Mouse (Mus musculus) yolk sac, embryonic 10.5 days (tissue): ENCODE data around the gene Marveld1.
A peak's percentile ranks its signal among the peaks of the same experiment; 100 is the strongest.

Experiments used
- DNase-seq: peaks from one replicate; pipeline ENCODE4 v3.0.0-alpha.2; 2017; ENCODE audit warnings: low spot score

Marveld1 gene

GRCm38 (mm10) chr19:42170025-42170969 lies 23.1 kb downstream of the Marveld1 start:
- peak; percentile 91 for DNase-seq

DNA sequence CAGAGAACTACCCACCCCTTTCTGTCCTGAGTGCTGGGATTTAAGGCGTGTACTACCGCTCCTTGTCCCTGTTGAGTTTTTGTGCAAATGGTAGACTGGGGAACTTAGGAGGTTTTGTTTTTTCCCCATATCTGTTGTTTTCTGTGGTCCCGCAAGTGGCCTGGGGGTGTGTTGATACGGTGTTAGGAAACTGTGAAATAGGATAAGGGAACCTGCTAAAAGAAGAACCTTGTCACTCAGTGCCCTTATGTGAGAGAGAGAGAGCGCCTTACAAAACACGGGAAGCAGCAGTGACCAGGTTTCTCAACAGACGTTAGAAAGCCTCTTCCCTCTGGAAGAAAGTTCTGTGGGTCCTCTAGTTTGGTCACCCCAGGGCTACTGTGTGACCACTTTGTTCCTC lies 29.6 kb downstream of the Marveld1 start:
- DNase-seq = no peak

DNA sequence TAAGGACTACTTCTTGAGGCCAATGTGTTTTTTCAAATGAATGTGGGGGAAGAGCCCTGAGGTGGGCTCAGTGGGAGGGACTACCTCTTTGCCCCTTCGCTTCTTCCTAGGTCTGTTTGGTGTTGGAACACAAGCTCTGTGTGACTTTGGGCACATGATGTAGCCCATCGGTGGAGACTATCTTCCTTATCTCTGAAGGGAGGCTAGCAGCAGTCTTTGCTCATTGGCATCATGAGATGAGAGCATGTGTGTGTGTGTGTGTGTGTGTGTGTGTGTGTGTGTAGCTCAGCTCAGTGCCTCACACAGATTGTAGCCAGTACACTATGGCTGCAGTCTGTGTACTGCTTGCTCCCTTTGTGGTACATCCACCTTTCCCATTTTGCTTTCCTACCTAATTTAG lies 30.3 kb downstream of the Marveld1 start:
- DNase-seq = no peak

- DNase-seq = no peak
Measured at GRCm38 (mm10) chr19:42179356-42179755, 32.2 kb downstream of the Marveld1 start.

- no peak for DNase-seq
Measured at GRCm38 (mm10) chr19:42182673-42183072, 35.5 kb downstream of the Marveld1 start.

GRCm38 (mm10) chr19:42189735-42190134 lies 42.5 kb downstream of the Marveld1 start:
- no peak for DNase-seq

DNA sequence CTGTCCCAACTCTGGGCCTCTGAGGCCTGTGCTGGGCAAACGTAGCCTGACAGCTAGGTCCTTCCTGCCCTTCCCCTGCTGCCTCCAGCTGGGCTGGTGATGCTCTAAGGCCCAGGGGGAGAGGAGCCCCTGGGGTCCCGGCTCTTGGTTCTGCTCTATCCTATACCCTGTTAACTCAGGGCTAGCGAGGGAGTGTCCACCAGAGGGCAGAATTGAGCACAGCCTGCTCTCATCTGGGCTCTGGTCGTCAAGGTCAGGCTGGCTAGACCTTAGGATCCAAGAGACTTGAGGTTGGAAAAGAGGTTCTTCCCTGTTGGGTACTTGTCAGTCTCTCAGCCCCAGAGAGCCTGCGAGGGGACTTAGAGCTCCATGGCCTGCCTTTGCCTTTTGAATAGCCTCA lies 43.3 kb downstream of the Marveld1 start:
- DNase-seq = no peak

DNA sequence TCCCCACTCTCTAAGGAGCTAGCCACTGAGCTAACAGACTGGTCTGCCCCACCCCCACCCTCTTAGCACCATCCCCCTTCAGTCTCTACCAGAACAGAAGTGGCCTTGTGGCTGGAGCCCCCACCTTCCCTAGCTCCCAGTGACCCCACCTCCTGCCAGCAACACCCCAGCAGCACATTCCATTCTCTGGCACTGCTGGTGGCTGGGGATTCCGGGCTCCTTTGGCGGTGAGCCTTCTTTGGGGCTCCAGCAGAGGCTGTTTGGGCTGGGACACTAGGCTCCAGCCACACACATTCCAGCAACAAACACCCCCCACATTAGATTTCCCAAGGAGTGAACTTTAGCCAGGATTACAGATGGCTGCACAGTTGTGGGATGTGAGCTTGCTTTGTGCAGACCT lies 46.1 kb downstream of the Marveld1 start:
- no peak for DNase-seq

- DNase-seq = no peak
Measured at GRCm38 (mm10) chr19:42196378-42196777, 49.2 kb downstream of the Marveld1 start.

DNA sequence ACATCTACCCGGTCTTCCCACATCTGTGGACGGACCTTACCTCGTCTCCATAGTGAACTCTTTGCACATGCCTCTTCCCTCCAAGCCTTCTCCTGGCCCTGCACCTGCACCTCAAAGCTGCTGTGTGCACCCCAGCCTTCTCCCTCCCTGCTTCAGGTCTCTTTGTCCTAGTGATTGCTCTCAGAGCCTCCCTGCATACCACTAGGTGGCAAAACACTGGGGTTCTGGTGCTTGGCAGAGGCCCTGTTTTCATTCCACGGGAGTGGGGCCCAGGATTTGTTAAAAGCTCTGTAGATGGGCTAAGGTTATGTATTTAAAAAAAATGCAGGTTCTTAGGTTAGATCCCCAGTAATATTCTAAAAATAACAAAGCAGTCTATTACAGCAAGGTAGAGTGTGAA lies 49.9 kb downstream of the Marveld1 start:
- DNase-seq = no peak

- no peak for DNase-seq
Measured at GRCm38 (mm10) chr19:42198026-42198425, 50.8 kb downstream of the Marveld1 start.
